Mouse (Mus musculus): Measurements from ENCODE around the gene Usp12. TPM values are rescaled to one million over a fixed set of nuclear protein-coding genes. Genes with fewer than 3 reads are reported as not detected.

Gene Usp12
- polyA plus RNA-seq, 1 experiment from 2014 or later, result 13.8 TPM

DNA sequence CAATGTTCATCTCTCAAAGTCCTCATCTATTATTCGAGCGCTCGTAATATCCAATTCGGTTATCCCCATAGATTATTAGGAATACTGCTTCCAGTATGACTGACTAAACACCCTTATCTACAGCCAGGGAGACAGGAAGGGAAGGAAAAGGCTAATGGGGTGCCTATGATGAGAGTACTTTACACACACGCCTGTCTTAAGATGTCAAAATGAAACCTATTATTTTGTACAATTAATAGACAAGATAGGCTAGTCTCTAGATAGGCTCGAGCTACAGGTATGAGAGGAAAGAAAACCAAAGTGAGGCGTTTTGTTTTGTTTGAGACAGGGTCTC is 37.6 kb upstream of the Usp12 start:
- no peaks in the 10 kb centered on the region for H3K27me3 ChIP-seq
- peak overlapping the region; percentile 69 for H3K4me3 ChIP-seq (replicated peaks)
- H3K9ac ChIP-seq (replicated peaks), result peak overlapping the region; percentile 89
- peaks cover 31% of the 10 kb centered on the region for H3K36me3 ChIP-seq
- peak overlapping the region; percentile 73 for H3K4me2 ChIP-seq (replicated peaks)
- ATAC-seq, result no peak
- H3K27ac ChIP-seq, result peak overlapping the region; percentile 76
- 56% methylated on average over 7 of the region's 7 CpGs for whole genome bisulfite sequencing
- H3K4me1 ChIP-seq (replicated peaks), result peaks cover 22% of the 10 kb centered on the region
- H3K9me3 ChIP-seq, result no peaks in the 10 kb centered on the region

GRCm38 (mm10) chr5:146829528-146829927 is 34.7 kb upstream of the Usp12 start:
- H3K4me1 ChIP-seq (replicated peaks), result peaks cover 19% of the 10 kb centered on the region
- H3K4me2 ChIP-seq (replicated peaks), result no peak overlapping the region
- peaks cover 2% of the 10 kb centered on the region for H3K36me3 ChIP-seq
- no peak for ATAC-seq
- no peak overlapping the region for H3K4me3 ChIP-seq (replicated peaks)
- H3K27me3 ChIP-seq, result no peaks in the 10 kb centered on the region
- WGBS, result 47% methylated on average over 8 of the region's 8 CpGs
- no peak overlapping the region for H3K9ac ChIP-seq (replicated peaks)
- no peaks in the 10 kb centered on the region for H3K9me3 ChIP-seq
- no peak overlapping the region for H3K27ac ChIP-seq

- no peak overlapping the region for H3K4me3 ChIP-seq (replicated peaks)
- no peaks in the 10 kb centered on the region for H3K27me3 ChIP-seq
- 85% methylated on average over 5 of the region's 5 CpGs for WGBS
- ATAC-seq, result no peak
- 0 out of 2 replicates have a peak, but pooled peaks cover 3% of the 10 kb centered on the region for H3K4me1 ChIP-seq (replicated peaks)
- no peak overlapping the region for H3K27ac ChIP-seq
- H3K4me2 ChIP-seq (replicated peaks), result no peak overlapping the region
- H3K9me3 ChIP-seq, result no peaks in the 10 kb centered on the region
- no peak overlapping the region for H3K9ac ChIP-seq (replicated peaks)
- no peaks in the 10 kb centered on the region for H3K36me3 ChIP-seq
These were observed 28.2 kb upstream of the Usp12 start for GRCm38 (mm10) chr5:146823005-146823404.

- no peak overlapping the region for H3K9ac ChIP-seq (replicated peaks)
- no peak overlapping the region for H3K4me3 ChIP-seq (replicated peaks)
These were observed 24.3 kb upstream of the Usp12 start for GRCm38 (mm10) chr5:146818906-146819623.

DNA sequence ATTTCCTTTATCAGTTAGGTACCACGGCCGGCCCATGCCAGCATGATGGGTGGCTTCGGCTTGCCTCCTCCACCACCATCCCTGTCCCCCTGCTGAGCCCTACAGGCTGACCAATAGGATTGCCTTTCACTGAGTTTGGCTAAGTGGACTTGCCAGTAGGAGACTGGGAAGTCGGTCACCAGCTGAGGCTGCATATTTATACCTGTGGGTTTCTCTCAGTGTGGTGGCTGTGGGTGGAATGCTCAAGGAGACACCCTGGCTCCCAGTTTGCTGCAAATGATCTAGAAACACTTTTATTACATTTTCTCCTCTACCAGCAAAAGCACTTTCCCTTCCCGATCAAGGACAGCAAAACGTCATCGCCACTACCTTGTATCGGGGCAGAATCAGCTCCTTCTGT is 22.8 kb upstream of the Usp12 start:
- Histone ChIP-seq H3K27me3 (no peaks in the 10 kb centered on the region), H3K9ac (replicated peaks) (no peak overlapping the region), H3K4me1 (replicated peaks) (no peaks in the 10 kb centered on the region), H3K4me2 (replicated peaks) (no peak overlapping the region), H3K36me3 (no peaks in the 10 kb centered on the region), H3K27ac (no peak overlapping the region), H3K4me3 (replicated peaks) (no peak overlapping the region), H3K9me3 (no peaks in the 10 kb centered on the region)
- ATAC-seq, result no peak
- WGBS, result 83% methylated on average over 8 of the region's 8 CpGs

More at GRCm38 (mm10) chr5:146818906-146819623, 24.3 kb upstream of the Usp12 start:
- Histone ChIP-seq H3K27ac (no peak overlapping the region), H3K9me3 (no peaks in the 10 kb centered on the region), H3K27me3 (no peaks in the 10 kb centered on the region), H3K4me2 (replicated peaks) (no peak overlapping the region), H3K4me1 (replicated peaks) (no peaks in the 10 kb centered on the region), H3K36me3 (no peaks in the 10 kb centered on the region)
- ATAC-seq, result no peak
- 79% methylated on average over 8 of the region's 8 CpGs for WGBS

GRCm38 (mm10) chr5:146815394-146815793 is 20.6 kb upstream of the Usp12 start:
- no peak for ATAC-seq

GRCm38 (mm10) chr5:146813421-146813820 is 18.6 kb upstream of the Usp12 start:
- no peaks in the 10 kb centered on the region for H3K36me3 ChIP-seq
- no peaks in the 10 kb centered on the region for H3K4me1 ChIP-seq (replicated peaks)
- H3K9me3 ChIP-seq, result 0 out of 2 replicates have a peak, but pooled peaks cover 2% of the 10 kb centered on the region
- H3K4me3 ChIP-seq (replicated peaks), result no peak overlapping the region
- H3K27me3 ChIP-seq, result no peaks in the 10 kb centered on the region
- H3K9ac ChIP-seq (replicated peaks), result no peak overlapping the region
- 88% methylated on average over 4 of the region's 4 CpGs for WGBS
- ATAC-seq, result no peak
- H3K27ac ChIP-seq, result no peak overlapping the region
- H3K4me2 ChIP-seq (replicated peaks), result no peak overlapping the region

More at GRCm38 (mm10) chr5:146815394-146815793, 20.6 kb upstream of the Usp12 start:
- H3K4me3 ChIP-seq (replicated peaks), result no peak overlapping the region
- H3K36me3 ChIP-seq, result no peaks in the 10 kb centered on the region
- no peak overlapping the region for H3K9ac ChIP-seq (replicated peaks)
- no peak overlapping the region for H3K27ac ChIP-seq
- H3K4me1 ChIP-seq (replicated peaks), result no peaks in the 10 kb centered on the region
- H3K27me3 ChIP-seq, result no peaks in the 10 kb centered on the region
- H3K4me2 ChIP-seq (replicated peaks), result no peak overlapping the region
- H3K9me3 ChIP-seq, result 0 out of 2 replicates have a peak, but pooled peaks cover 2% of the 10 kb centered on the region
- WGBS, result 86% methylated on average over 4 of the region's 4 CpGs

- Histone ChIP-seq H3K27me3 (no peaks in the 10 kb centered on the region), H3K4me3 (replicated peaks) (no peak overlapping the region), H3K4me1 (replicated peaks) (no peaks in the 10 kb centered on the region), H3K4me2 (replicated peaks) (no peak overlapping the region), H3K36me3 (no peaks in the 10 kb centered on the region), H3K9ac (replicated peaks) (no peak overlapping the region), H3K27ac (no peak overlapping the region), H3K9me3 (0 out of 2 replicates have a peak, but pooled peaks cover 2% of the 10 kb centered on the region)
- no peak for ATAC-seq
- 92% methylated on average over 5 of the region's 5 CpGs for WGBS
These were observed 18.1 kb upstream of the Usp12 start for GRCm38 (mm10) chr5:146812866-146813265.

- no peaks in the 10 kb centered on the region for H3K27me3 ChIP-seq
- H3K9me3 ChIP-seq, result 0 out of 2 replicates have a peak, but pooled peaks cover 2% of the 10 kb centered on the region
- H3K4me1 ChIP-seq (replicated peaks), result no peaks in the 10 kb centered on the region
- H3K9ac ChIP-seq (replicated peaks), result no peak overlapping the region
- no peaks in the 10 kb centered on the region for H3K36me3 ChIP-seq
- H3K4me3 ChIP-seq (replicated peaks), result no peak overlapping the region
- no peak for ATAC-seq
- H3K4me2 ChIP-seq (replicated peaks), result no peak overlapping the region
- no peak overlapping the region for H3K27ac ChIP-seq
- WGBS, result 75% methylated on average over 5 of the region's 5 CpGs
These were observed 15.1 kb upstream of the Usp12 start for GRCm38 (mm10) chr5:146809951-146810350.

DNA sequence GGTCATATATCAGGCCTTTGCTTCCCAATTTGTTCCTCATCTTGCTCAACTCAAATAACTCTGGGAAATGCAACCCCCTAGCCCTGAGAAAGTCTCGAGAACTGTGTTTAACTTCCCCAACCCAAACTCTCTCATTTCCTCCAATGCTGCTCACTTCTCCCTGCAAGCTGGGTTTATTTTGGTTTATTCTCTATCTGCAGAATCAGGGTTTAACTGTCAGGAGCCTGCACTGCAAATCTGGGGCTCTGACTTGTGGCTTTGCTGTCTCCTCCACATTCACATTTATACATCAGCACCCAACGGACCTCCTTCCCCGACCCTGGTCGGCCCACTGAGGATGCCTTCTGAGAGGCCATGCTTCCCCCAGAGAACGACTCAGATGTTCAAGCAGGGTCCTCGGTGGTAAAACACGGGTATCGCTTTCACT is 11.2 kb upstream of the Usp12 start:
- no peak for ATAC-seq
- no peak overlapping the region for H3K4me3 ChIP-seq (replicated peaks)
- 78% methylated on average over 8 of the region's 8 CpGs for WGBS

GRCm38 (mm10) chr5:146798031-146798430 is 3.2 kb upstream of the Usp12 start:
- Histone ChIP-seq H3K36me3 (no peaks in the 10 kb centered on the region), H3K27ac (no peak overlapping the region), H3K9ac (replicated peaks) (no peak overlapping the region), H3K4me1 (replicated peaks) (peaks cover 11% of the 10 kb centered on the region), H3K4me2 (replicated peaks) (no peak overlapping the region), H3K9me3 (peaks cover 7% of the 10 kb centered on the region; the same call in 1 of the 2 replicates), H3K27me3 (no peaks in the 10 kb centered on the region), H3K4me3 (replicated peaks) (no peak overlapping the region)
- WGBS, result 44% methylated on average over 9 of the region's 9 CpGs
- no peak for ATAC-seq

More for the DNA sequence above, 11.2 kb upstream of the Usp12 start:
- Histone ChIP-seq H3K36me3 (no peaks in the 10 kb centered on the region), H3K4me2 (replicated peaks) (no peak overlapping the region), H3K9me3 (peaks cover 7% of the 10 kb centered on the region; the same call in 1 of the 2 replicates), H3K27ac (no peak overlapping the region), H3K4me1 (replicated peaks) (no peaks in the 10 kb centered on the region), H3K27me3 (no peaks in the 10 kb centered on the region), H3K9ac (replicated peaks) (no peak overlapping the region)

- H3K4me1 ChIP-seq (replicated peaks), result peaks cover 34% of the 10 kb centered on the region
- H3K27ac ChIP-seq, result no peak overlapping the region
- no peaks in the 10 kb centered on the region for H3K36me3 ChIP-seq
- ATAC-seq, result no peak
- no peak overlapping the region; the same call in 1 of the 2 replicates for H3K4me2 ChIP-seq (replicated peaks)
- H3K4me3 ChIP-seq (replicated peaks), result no peak overlapping the region
- no peak overlapping the region for H3K9ac ChIP-seq (replicated peaks)
- WGBS, result 70% methylated on average over 13 of the region's 13 CpGs
- no peaks in the 10 kb centered on the region for H3K27me3 ChIP-seq
- no peaks in the 10 kb centered on the region for H3K9me3 ChIP-seq
These were observed 922 bp upstream of the Usp12 start for GRCm38 (mm10) chr5:146795728-146796127.
